Mouse (Mus musculus) cerebellum, adult 2 months (tissue): ENCODE measurements around the gene Cds1.

Experiments used
- CTCF ChIP-seq: fragments of 200-500 bp; IDR thresholded peaks from 2 replicates; pipeline ENCODE4 v1.5.1; 2011; ENCODE audit warnings: low read depth, mild to moderate bottlenecking, control low read depth, low read length, moderate library complexity, borderline replicate concordance; ENCODE audit not compliant: insufficient read depth
- POLR2A ChIP-seq: fragments of 200-500 bp; IDR thresholded peaks from 2 replicates; pipeline ENCODE4 v1.6.1; 2011; ENCODE audit warnings: low read length, control low read depth, borderline replicate concordance; ENCODE audit not compliant: insufficient read depth

- TF ChIP-seq CTCF = no peak
- no peak for TF ChIP-seq POLR2A
These were observed 54.9 kb downstream of the Cds1 start for GRCm38 (mm10) chr5:101819844-101820243.
